Mouse (Mus musculus): Measurements from ENCODE around the gene Nos1ap.

Gene Nos1ap

DNA sequence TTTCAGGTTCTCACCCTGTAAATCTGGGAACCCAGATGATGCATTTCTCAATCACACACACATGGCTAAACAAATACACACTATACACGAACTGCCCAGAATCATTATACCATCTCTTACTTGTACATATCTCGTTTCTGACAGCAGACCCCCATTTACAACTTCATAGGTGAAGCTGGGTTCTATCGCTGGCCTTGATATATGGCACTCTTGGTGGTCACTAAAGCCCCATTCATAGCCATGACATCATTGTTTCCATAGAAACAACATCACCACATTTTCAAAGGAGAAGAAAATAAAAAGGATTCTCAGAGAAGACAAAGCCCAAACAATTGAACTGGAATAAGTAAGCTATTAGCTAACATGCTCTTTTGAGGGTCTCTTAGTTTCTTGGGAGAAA is 174.3 kb downstream of the Nos1ap start:
- DNase-seq (ENCODE audit: extremely low spot score), result no peak

DNA sequence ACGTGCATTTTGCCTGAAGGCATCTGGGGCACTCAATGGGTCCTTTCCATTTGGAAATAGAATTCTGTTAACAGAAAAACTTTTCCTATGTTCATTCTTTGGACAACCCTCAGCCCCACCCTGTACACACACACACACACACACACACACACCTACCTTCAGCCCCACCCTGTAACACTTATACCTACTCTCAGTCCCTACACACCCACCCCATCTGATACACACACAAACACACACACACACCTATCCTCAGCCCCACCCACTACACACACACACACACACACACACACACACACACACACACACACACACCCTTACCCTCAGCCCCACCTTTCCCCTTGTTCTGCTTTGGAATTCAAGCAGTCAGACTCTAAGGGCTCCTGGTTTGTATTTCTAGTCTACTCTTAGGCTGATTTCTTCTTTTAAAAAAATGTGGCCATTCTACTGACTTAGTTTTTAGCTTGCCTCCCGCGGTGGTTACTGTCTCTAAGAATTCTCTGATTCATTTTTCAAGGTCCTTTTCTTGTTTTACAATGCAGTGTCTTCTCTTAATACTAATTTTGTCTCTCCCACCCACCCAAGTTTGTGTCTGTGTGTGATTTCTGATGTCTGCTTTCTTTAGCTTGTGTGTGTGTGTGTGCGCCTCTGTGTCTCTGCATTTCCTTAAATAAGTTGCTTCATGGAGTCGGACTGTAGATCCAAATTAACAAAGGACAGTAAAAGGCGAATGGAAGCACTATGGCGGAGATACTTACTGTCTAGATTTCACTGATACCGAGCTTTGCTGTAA is 179.1 kb downstream of the Nos1ap start:
- DNase-seq (ENCODE audit: extremely low spot score), result no peak

DNA sequence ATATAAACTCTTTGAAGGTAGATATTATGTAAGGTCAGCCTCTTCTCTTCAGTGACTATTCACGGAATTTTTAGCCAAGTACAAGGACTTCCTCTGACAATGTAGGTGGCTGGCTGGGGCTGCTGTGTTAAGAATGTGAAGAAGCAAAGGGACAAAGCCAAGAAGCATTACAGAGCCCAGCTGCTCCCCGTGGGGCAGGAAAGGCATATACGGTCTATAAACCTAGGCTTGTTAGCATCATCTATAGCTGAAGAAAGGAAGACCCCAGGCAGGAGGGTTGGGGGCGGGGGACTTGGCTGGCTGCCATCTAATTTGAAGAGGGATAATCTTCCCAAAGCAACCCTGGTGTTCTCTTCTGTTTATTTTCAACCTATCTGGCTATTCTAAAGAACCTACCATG is 180.6 kb downstream of the Nos1ap start:
- no peak for DNase-seq (ENCODE audit: extremely low spot score)

DNA sequence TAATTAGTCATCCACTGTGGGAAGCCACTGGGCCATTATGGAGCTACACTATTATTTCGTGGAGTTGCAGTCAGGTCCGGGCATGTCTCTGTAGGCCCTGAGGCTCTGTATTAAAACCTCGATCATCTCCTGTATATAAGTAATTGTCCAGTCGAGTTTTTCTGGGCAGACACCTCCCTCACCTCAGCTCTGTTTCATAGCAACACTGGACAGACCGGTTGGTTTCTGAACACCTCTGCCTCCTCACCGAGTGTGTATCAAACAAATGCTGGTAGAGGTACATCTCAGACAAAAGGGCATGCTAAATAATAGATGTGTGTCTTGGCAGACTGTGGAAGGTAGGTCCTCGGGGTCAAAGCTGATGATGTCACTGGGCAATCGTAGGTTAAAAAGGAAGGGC is 182.7 kb downstream of the Nos1ap start:
- no peak for DNase-seq (ENCODE audit: extremely low spot score)

DNA sequence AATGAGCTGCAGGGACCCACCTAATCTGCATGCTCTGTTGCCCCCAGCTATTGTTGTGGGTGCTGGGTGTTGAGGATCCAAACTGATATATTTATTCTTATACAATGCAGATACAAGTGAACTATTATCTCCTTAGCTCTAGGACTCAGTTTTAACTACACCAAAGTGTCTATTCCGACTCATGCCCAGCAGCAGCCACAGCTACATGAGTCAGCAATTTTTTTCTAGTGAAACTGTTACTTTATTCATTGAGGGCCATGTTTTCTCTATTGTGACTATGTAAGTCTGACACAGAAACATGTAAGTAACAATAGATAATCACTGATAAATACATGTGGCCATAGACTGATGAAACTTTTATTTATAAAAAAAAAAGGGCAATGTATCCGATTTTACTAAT is 184.5 kb downstream of the Nos1ap start:
- no peak for DNase-seq (ENCODE audit: extremely low spot score)

DNA sequence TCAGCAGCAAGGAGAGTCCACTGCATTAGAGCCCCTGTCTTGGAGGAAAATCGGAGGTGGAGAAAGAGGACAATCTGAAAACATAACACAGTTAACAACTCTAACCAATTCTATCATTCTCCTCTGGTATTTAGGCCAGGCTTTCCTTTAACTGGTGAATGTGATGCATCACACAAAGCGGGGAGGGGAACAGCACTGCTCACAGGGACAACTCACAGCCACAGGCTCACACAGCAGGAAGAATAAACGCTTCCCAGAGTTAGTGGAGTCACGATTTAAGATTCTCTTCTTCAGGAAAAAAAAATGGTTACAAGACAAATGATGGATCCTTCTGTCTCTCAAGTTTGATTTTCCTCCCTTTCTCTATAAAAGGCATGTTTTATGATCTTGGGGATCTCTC is 187.0 kb downstream of the Nos1ap start:
- no peak for DNase-seq (ENCODE audit: extremely low spot score)

DNA sequence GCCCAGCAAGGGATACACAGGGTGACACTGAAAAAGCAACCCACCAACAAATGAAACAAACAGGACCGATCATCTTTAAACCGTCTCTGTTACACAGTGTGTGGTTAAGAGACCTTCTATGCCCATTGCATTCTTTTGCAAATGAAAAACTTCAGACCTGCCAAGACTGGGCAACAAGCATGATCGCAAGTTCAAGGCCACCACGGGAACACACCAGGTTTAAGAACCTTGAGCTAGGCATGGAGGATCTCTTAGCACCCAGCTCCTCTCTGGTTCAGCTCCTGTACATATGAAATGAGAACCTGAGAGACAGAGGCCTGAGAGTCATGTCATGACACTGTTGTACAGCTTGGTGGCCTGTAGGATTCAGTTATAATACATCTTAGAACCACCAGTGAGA is 190.8 kb downstream of the Nos1ap start:
- no peak for DNase-seq (ENCODE audit: extremely low spot score)

DNA sequence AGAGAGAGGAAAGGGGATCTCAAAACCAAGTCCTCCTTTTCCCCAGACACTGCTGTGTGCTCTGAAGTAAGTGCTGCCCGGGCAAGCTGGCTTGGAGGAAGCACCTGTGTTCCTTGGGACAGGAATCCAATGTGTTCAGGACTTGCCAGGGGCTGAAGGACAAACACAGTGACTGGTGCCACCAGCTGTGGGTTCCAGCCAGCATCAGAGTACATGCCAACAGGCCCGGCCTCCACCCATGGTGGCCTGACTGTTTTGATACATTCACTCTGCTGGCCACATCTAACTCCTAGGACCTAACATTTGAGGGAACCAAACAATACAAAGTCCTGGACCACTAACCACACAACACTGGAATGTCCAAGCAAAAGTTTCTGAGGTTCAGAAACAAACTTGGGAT is 194.6 kb downstream of the Nos1ap start:
- DNase-seq (ENCODE audit: extremely low spot score), result no peak

DNA sequence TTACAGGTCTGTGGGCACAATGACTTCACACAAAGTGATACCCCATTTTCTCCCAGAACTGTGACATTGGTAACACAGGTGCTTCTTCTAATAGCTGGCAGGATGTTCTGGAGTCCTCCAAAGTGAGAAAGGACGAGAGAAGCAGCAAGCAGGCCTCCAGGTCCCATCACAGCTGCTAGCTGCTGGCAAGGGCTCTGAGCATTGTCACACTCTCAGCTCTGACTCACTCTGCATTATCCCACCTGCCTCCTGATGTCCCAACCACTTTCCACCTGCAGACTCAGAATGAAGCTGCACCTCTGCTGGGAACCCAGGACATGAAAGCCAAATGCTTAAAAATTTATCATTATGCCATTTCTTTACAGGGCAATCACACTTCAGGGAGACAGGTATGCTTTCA is 195.0 kb downstream of the Nos1ap start:
- no peak for DNase-seq (ENCODE audit: extremely low spot score)

DNA sequence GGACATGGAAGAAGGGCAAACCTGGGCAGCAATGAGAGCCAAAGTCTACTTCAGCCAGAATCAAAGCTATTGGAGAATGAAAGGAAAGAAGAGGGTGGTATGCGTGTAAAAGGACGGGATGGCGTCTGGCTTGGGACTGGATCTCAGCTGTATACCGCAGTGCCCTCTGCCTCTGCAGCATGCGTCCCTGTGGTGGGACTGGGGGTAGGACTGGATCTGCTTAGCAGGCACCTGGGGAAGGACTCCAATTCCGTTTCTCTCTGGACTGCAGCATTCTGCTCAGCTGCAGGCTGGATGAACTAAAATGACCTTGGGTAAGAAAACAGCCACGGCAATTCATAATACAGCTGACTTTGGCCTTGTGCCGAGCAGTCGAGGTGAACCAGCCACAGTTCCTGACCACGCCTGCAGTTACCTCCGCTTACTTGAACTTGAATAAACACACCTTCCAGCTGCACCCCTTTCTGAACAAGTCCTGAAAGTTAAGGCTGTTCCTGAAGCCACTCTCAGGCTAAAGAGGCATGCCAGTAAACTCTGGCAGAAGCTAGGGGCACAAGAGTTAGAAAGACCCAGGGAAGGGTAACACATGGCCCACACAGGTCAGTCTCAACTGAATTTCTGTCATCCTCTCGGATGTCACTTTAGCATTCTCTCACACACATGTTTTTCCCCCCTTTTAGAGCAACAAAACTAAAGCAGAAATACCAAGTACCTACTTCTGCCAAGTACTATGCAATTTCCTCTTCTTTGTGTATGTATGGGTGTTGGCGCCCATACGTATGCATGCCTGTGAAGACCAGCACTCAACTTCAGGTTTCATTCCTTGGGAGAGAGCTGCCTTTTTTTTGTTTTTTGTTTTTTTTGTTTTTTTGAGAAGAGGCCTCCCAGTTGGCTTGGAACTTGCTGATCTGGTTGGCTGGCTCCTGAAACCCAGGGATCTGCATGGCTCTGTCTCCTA is 196.6 kb downstream of the Nos1ap start:
- no peak for DNase-seq (ENCODE audit: extremely low spot score)

DNA sequence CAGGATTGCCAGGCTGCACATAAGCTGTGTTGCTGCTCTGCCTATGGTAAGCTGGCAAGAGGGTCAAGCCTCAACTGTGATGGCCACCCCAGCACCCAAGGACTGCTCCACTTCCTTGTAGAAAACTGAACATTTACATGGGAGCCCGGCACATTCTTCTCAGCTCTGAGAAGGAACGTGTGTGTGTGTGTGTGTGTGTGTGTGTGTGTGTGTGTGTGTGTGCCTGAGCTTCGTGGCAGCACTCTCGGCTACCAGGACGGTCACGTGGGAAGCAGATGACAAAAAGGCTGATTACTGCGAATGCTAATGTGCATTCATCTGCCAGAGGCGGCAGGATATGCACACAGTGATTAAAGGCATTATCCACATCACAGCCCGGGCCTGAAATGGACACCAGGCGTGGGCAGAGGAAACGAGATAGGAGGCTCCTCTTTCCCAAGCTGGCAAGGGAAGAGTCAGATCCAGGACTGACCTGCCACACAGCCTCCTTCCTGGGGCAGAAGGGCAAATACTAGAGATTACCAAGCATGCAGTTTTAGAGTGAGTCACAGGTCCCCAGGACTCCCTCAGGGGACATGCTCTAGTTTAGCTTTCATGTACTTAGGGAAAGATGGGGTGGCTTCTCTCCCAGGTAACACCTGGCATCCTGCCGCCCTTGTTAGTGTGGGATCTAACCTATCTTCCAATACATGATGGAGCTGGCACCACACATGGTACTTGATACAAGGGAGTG is 202.3 kb downstream of the Nos1ap start:
- DNase-seq (ENCODE audit: extremely low spot score), result no peak

DNA sequence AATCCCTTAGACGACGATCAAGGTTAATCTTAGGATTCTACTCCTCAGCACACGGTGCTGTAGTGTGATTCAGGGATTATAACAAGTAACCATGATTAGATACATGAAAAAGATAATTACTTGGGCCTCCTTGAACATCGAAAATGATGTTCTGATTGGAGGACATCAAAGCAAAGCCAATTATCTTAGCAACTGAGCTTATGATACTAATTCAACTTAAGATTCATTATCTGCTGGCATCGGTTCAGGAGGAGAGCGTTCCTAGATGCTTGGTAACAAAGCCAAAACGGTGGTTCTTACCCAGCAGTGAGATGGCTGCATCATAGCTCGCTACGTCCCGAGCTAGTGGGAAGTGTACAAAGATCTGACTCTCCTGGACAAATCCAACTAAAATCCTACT is 204.2 kb downstream of the Nos1ap start:
- no peak for DNase-seq (ENCODE audit: extremely low spot score)

DNA sequence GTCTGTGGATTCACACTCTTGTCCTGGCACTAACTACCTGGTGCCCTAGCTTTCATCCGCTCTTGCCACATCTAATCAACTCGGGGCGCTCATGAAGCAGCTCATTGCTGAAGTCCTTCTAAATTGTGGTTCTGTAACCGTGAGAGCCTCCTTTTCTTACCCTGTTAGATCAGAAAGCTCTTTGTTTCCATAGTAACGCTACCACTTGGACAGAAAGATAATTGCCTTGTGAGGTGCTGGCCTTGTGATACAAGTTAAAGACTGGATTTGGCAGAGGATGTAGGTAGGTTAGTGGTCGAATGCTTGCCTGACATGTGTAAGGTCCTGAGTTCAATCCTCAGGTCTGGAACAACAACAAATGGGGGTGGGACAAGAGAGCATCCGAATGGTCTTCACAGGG is 206.1 kb downstream of the Nos1ap start:
- DNase-seq (ENCODE audit: extremely low spot score), result no peak

DNA sequence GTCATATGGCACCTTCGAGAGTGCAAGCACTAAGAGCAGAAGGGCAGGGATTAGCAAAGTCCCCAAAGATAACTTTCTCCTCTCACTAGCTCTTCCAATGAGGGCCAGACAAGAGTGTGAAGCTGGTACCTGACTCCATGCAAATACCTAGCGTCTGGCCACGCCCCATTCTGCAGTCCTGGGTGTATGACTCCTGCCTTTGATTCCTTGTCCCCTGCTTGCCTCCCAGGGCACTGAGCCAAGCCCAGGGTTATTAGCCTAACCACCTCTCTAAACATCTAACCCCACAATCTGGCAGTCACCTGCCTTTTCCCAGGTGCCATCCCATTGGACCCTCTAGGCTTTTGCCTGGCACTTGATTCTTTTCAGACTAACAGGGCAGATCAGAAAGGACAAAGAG is 208.2 kb downstream of the Nos1ap start:
- no peak for DNase-seq (ENCODE audit: extremely low spot score)

DNA sequence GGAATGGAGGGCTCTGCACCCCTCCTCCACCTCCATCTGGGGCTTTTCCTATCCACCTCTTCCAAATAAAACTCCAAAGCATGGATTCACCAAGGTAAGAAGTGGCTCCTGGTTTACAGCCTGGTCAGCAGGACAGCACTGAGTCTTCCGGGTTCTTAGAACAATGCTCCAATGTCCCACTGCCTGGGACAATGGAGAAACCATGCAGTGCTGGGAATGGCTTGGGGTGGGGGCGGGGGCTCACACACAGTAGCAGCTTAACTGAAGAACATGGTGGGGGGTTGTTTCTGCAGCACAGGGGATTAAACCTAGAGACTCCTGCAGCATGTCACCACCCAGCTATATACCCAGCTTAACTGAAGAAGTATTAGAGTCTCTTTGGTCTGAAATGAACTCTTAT is 209.2 kb downstream of the Nos1ap start:
- no peak for DNase-seq (ENCODE audit: extremely low spot score)

DNA sequence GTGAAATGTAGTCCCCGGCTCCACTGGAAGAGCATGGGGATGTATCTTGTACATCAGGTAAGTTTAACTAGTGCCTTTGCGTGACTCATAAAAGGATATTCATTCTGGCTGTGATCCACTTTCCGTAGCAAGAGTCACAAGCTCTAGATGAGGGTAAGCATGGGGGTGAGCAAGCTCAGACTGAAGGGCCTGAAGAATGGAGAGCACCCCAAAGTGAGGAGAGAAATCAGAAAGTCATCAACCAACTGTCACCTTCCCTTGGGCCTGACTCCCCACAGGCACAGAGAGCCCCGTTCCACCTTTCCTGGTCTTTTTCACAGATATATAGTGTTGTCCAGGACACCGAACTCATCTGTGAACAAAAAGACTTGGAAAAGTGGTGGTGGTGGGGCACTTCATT is 213.9 kb downstream of the Nos1ap start:
- no peak for DNase-seq (ENCODE audit: extremely low spot score)

DNA sequence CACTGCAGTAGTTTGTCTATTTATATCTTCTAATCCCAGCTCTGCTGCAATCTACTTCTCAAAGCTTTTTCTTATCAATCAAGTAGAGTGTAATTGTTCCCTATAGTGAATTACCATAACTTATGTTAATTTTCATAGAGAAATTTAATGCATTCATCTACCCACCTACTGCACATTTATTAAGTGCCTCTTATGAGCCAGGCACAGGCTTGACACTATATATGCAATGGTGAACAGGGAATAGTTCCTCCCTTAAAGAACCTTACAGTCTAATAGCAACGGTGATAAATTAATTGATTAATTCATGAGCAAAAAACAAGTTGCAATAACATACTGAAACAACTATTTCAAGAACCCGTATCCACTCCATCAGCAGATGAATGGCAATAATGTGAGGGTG is 215.9 kb downstream of the Nos1ap start:
- no peak for DNase-seq (ENCODE audit: extremely low spot score)

DNA sequence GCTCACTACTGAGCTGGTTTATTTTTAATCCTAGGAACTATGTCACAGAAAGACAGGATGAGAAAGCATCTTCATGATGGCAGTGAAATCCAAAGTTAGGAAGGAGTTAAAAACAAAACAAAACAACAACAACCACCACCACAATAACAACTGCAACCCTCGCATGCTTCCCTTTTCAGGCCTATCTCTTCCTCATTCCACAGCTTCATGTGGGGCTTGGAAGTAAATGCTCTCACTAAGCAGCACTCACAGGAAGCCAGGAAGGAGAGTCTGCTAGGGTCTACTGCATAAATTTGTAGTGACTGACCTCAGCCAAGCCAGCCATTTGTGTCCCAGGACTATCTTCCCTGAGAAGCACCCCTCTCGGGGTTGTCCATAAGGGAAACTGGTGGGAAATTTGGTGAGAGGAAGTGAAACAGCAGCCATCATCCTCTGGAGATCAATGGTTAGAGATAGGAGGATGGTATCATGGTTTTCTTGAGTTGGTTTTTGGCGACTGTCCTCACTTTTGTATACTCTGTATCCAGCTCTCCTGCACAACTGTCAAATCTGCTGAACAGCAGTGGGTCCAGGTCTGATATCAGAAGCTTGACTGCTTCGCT is 218.4 kb downstream of the Nos1ap start:
- no peak for DNase-seq (ENCODE audit: extremely low spot score)

DNA sequence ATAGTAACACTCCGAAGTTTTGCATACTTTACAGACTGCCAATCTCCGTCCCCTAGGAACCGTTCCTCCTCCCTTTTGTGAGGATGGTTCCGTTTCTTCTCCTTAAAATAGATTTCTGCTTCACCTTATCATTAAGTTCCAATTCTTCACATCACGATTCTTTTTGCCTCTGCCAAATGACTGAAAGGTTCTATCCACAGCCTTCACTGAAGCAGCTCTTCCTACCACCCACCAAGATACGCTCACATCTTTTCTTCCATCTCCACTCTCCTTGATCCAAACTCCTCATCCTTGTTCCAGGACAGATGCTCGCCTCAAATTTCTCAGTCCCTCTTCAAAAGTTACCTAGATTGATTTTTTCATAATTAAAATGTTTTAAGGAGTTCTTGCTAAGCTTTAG is 220.8 kb downstream of the Nos1ap start:
- DNase-seq (ENCODE audit: extremely low spot score), result no peak

DNA sequence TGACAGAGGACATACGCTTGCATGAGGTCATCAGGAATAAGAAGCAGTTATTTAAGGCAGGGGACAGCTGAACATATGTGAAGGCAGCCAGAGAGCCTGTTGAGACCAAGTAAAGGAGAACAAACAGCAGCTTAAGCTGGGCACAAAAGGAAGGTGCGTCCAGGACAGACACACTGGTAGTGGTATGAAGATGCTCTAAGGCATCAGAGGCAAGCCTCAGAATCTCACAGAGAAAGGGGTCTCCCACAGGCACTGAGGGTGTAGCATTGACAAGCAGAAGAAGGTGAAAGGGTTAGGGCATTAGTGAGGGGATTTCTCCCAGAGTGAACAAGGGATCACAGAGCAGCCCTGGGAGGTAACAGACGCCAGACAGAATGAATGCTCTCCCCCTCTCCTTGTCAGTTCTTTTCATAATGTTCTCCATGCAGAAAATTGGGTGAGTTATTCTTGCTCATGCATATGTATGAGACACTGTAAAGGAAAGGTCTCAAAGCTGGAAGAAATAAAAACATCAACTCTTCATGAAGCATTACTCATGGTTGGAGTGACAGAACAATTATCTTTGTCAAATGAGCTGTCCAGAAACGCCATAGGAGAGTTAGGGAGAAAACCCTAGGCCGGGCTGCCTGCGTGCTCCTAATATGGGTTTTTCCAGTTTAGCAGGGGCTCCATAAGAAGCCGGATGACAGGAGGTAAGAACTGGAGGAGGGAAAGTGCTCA is 222.5 kb downstream of the Nos1ap start:
- no peak for DNase-seq (ENCODE audit: extremely low spot score)

DNA sequence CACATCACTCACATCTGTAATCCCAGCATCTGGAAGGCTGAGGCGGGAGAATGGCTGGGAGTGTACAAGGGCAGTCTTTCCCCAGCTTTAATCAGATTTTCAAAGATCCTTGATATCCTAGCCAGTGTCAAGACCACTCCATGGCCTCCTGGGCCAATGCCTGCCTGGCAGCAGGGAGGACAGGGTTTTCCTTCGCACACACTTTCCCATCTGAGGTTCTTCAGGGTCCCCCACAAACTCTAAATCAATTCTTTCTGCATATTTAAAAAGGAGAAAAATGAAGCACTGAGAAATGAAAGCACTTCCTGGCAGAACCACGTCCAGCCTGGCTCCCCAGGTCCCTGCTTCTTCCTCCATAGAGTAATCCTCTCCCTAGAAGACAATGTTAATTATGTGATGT is 225.9 kb downstream of the Nos1ap start:
- DNase-seq (ENCODE audit: extremely low spot score), result no peak

All from embryo, embryonic 9.5 days (tissue).